Mouse (Mus musculus): ENCODE results near the gene Cfap100.

DNA sequence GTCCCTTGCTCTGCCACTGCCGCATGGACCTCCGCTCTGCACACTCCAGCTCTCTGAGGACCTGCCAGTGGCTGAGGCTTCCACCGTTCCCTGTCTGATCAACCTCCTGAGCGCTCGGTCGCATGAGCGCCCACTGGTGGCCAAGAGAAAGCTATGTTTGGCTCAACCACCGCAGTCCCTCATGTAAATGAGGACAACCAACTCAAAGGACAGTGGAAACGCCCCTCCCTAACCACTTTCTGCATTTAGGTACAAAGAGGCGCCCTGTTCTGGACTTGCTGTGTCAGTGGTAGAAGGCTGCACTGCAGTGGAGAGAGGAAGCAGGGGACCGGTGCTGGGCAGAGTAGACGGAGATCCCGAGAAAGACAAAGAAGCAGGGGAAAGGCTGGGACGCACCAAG, 6.0 kb downstream of the Cfap100 start:
- TF ChIP-seq POU5F1 (IDR thresholded peaks at IDR 0.05; ENCODE audit: borderline replicate concordance, low read length) (no peak), CTCF (conservative IDR thresholded peaks at IDR 0.05; ENCODE audit: low read length) (peak; percentile 94), NANOG (IDR thresholded peaks at IDR 0.05; ENCODE audit: borderline replicate concordance, low read length) (no peak)

All from E14TG2a.4 (cell line).